Mouse (Mus musculus): ENCODE measurements around the gene Zfp575. TPM values are rescaled to one million over a fixed set of nuclear protein-coding genes. Genes with fewer than 3 reads are reported as not detected.

Zfp575 gene
- total RNA-seq, 1 experiment: 0.22 TPM

DNA sequence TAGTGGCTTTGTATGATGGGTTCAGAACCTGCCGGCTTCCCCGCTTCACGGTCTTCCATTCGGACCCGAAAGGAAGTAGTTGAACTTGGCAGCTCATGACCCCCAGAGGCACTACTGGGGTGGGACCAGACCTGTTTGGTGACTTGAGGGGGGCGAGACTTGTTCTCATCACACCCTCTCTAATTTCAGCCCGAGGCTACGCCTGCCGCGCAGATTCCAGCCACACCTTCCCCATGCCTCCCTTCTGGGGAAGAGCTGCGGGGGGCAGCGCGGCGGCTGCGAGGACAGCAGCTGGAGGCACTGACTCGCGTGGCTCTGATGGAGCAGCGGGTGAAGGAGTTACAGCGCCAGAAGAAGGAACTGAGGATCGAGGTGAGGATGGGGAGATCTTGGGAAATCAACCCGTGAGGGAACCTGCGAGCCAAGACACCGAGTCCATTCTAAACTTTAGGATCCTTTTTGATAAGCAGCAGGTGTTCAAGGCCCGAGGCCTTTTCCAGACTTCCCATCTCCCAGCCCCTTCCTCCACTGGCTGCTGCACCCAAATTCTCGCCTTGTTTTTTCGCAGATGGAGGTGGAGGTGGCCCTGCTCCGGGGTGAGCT lies 25.0 kb upstream of the Zfp575 start:
- Histone ChIP-seq H3K4me1 (ENCODE audit: control insufficient read depth in 2 of 2, insufficient read depth in 2 of 2, low read length in 2 of 2, poor library complexity in 1 of 2) (peaks cover 0 to 12% of the 10 kb centered on the region in 2 experiments; a peak in 2 of 4 replicates), H3K36me3 (ENCODE audit: control insufficient read depth, insufficient read depth, low read length, poor library complexity, severe bottlenecking) (no peaks in the 10 kb centered on the region), H3K9me3 (ENCODE audit: control insufficient read depth, insufficient read depth, low read depth, low read length) (no peaks in the 10 kb centered on the region), H3K9ac (ENCODE audit: insufficient read depth, low read depth, low read length, poor library complexity, severe bottlenecking) (no peak overlapping the region), H3K4me3 (ENCODE audit: insufficient read depth in 1 of 2, low read depth in 1 of 2, low read length in 2 of 2, poor library complexity in 1 of 2, severe bottlenecking in 1 of 2) (0 out of 4 replicates have a peak overlapping the region, but pooled peaks of 1 of the 2 experiments have one; percentile 0), H3K27ac (ENCODE audit: insufficient read depth, low read depth, low read length, poor library complexity, severe bottlenecking) (no peak overlapping the region)
- TF ChIP-seq MAFK (IDR thresholded peaks at IDR 0.05; ENCODE audit: insufficient read depth, low read depth, low read length) (no peak), CHD2 (IDR thresholded peaks at IDR 0.05; ENCODE audit: low read depth, low read length) (no peak)
- no peak for DNase-seq (ENCODE audit: low read depth, low spot score)
- in situ Hi-C loops (cut with MboI; ENCODE audit: low sequenced_read_pairs in 2 of 2, unreplicated experiment in 2 of 2): loop anchor here in 1 of 2 experiments (25.0 kb wide), 1 partner anchor 350 kb away; the partner anchor contains the start of gene Rabac1

DNA sequence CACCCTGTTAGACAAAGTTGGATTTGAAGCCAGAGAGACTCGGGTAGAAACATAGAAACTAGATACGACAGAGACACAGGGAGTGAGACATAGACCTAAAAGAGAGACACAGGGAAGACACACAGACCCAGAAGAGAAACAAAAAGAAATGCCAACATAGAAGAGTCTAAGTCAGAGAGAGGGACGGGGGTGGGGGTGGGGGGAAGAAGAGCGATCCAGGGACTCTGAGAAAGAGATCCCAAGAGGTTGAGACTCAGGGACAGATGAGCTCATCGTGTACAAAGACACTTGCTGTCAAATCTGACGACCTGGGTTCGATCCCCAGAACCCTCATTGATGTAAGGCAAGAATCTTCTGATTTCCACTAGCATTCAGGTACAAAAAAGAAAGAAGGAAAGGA lies 24.3 kb upstream of the Zfp575 start:
- Histone ChIP-seq H3K4me1 (ENCODE audit: control insufficient read depth in 2 of 2, insufficient read depth in 2 of 2, low read length in 2 of 2, poor library complexity in 1 of 2) (peaks cover 0 to 12% of the 10 kb centered on the region in 2 experiments; a peak in 2 of 4 replicates), H3K9ac (ENCODE audit: insufficient read depth, low read depth, low read length, poor library complexity, severe bottlenecking) (no peak overlapping the region), H3K36me3 (ENCODE audit: control insufficient read depth, insufficient read depth, low read length, poor library complexity, severe bottlenecking) (no peaks in the 10 kb centered on the region; the same call in 1 of the 2 replicates), H3K4me3 (ENCODE audit: insufficient read depth in 1 of 2, low read depth in 1 of 2, low read length in 2 of 2, poor library complexity in 1 of 2, severe bottlenecking in 1 of 2) (no peak overlapping the region), H3K9me3 (ENCODE audit: control insufficient read depth, insufficient read depth, low read depth, low read length) (no peaks in the 10 kb centered on the region), H3K27ac (ENCODE audit: insufficient read depth, low read depth, low read length, poor library complexity, severe bottlenecking) (no peak overlapping the region)
- TF ChIP-seq MAFK (IDR thresholded peaks at IDR 0.05; ENCODE audit: insufficient read depth, low read depth, low read length) (no peak), ZNF384 (IDR thresholded peaks at IDR 0.05; ENCODE audit: low read depth, low read length) (no peak), HCFC1 (IDR thresholded peaks at IDR 0.05; ENCODE audit: borderline replicate concordance, insufficient read depth, low read length) (no peak), CHD2 (IDR thresholded peaks at IDR 0.05; ENCODE audit: low read depth, low read length) (no peak), ZC3H11A (IDR thresholded peaks at IDR 0.05; ENCODE audit: borderline replicate concordance, low read depth, low read length) (no peak)
- in situ Hi-C loops (cut with MboI; ENCODE audit: low sequenced_read_pairs in 2 of 2, unreplicated experiment in 2 of 2): loop anchor here in 1 of 2 experiments (25.0 kb wide), 1 partner anchor 351 kb away; the partner anchor contains the start of gene Rabac1
- no peak for DNase-seq (ENCODE audit: low read depth, low spot score)

DNA sequence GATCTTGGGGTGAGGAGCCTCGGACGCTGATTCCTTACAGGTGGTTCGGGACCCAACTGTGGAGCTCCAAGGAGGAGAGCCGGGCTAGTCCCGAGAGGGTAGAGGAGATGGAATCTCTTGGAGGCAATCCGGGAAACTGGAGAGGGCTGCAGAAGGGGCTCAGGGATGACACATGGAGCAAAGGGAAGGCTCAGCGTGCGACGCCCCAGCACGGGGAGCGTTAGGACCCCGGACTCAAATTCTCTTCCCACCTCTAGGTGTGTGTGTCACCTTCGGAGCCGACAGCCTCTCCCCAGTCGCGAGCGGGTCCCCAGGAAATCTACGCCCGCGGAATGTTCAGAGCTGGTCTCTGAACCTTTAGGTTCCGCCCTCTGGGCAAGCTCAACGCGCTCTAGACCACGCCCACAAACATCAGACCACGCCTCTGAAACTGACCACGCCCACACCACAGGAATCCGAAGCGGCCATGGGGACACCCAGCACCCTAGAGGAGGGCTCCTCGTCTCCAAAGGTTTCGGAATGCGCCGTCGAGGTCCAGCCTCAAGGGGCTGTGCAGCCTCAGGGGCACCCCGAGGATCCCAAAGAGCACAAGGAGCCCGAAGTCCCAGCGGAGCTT lies 23.5 kb upstream of the Zfp575 start:
- no peak for TF ChIP-seq ZNF384 (IDR thresholded peaks at IDR 0.05; ENCODE audit: low read depth, low read length)
- no peak for TF ChIP-seq MAFK (IDR thresholded peaks at IDR 0.05; ENCODE audit: insufficient read depth, low read depth, low read length)
- TF ChIP-seq CHD2 (IDR thresholded peaks at IDR 0.05; ENCODE audit: low read depth, low read length): no peak
- no peak for TF ChIP-seq ZC3H11A (IDR thresholded peaks at IDR 0.05; ENCODE audit: borderline replicate concordance, low read depth, low read length)
- Histone ChIP-seq H3K27ac (ENCODE audit: insufficient read depth, low read depth, low read length, poor library complexity, severe bottlenecking) (no peak overlapping the region), H3K4me1 (ENCODE audit: control insufficient read depth in 2 of 2, insufficient read depth in 2 of 2, low read length in 2 of 2, poor library complexity in 1 of 2) (peaks cover 0 to 12% of the 10 kb centered on the region in 2 experiments; a peak in 2 of 4 replicates), H3K9me3 (ENCODE audit: control insufficient read depth, insufficient read depth, low read depth, low read length) (no peaks in the 10 kb centered on the region), H3K4me3 (ENCODE audit: insufficient read depth in 1 of 2, low read depth in 1 of 2, low read length in 2 of 2, poor library complexity in 1 of 2, severe bottlenecking in 1 of 2) (peak overlapping the region; percentile 45 to 68), H3K36me3 (ENCODE audit: control insufficient read depth, insufficient read depth, low read length, poor library complexity, severe bottlenecking) (no peaks in the 10 kb centered on the region; the same call in 1 of the 2 replicates), H3K9ac (ENCODE audit: insufficient read depth, low read depth, low read length, poor library complexity, severe bottlenecking) (peak overlapping the region; percentile 10)
- in situ Hi-C loops (cut with MboI; ENCODE audit: low sequenced_read_pairs in 2 of 2, unreplicated experiment in 2 of 2): loop anchor here in 1 of 2 experiments (25.0 kb wide), 1 partner anchor 351 kb away; the partner anchor contains the start of gene Rabac1
- DNase-seq (ENCODE audit: low read depth, low spot score): peak; percentile 86

DNA sequence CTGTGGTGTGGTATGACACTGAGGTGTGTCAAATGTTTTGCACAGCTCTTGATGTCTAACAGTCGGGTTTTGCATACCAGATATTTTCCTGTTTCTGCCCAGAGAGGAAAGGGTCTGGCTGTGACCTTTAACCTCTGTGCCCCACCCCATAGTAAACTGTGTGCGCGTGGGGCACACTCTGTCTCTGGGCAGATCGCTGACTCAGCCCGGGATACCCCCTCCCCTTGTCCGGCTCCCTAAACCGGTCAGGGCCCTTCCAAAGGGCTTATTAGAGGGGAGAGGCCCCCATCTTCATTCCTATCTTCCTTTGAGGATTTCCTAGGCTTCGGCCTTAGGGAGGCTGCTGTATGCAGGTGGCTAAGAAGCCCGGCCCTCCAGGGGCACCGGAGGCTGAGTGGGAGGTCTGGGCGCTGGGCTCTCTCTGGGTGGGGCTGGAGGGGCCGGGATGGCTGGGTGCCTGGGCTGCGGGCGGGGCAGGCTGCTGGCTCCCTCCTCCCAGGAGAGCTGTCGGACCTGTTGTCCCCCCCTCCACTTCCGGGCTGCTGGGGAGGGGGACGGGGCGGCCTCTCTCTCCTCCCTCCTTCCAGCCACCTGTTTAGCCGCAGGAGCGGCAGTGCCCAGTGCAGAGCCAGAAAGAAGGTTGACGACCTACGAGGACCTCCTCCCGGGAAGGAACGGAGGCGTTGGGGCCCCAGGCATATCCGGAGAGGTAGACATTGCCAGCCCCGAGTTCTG lies 22.9 kb upstream of the Zfp575 start, which contains the start of gene Phldb3:
Phldb3 (plus strand) TSS at position 620 of the 735 bp plus-strand sequence.
- Histone ChIP-seq H3K36me3 (ENCODE audit: control insufficient read depth, insufficient read depth, low read length, poor library complexity, severe bottlenecking) (no peaks in the 10 kb centered on the region; the same call in 1 of the 2 replicates), H3K9me3 (ENCODE audit: control insufficient read depth, insufficient read depth, low read depth, low read length) (no peaks in the 10 kb centered on the region), H3K9ac (ENCODE audit: insufficient read depth, low read depth, low read length, poor library complexity, severe bottlenecking) (peak within 1 kb of the TSS; percentile 10), H3K4me3 (ENCODE audit: insufficient read depth in 1 of 2, low read depth in 1 of 2, low read length in 2 of 2, poor library complexity in 1 of 2, severe bottlenecking in 1 of 2) (peak within 1 kb of the TSS; percentile 45 to 68), H3K27ac (ENCODE audit: insufficient read depth, low read depth, low read length, poor library complexity, severe bottlenecking) (no peak within 1 kb of the TSS), H3K4me1 (ENCODE audit: control insufficient read depth in 2 of 2, insufficient read depth in 2 of 2, low read length in 2 of 2, poor library complexity in 1 of 2) (peaks cover 0 to 12% of the 10 kb centered on the region in 2 experiments; a peak in 2 of 4 replicates)
- in situ Hi-C loops (cut with MboI; ENCODE audit: low sequenced_read_pairs in 2 of 2, unreplicated experiment in 2 of 2): loop anchor here in 1 of 2 experiments (25.0 kb wide), 1 partner anchor 352 kb away; the partner anchor contains the start of gene Rabac1
- 0 out of 2 replicates have a peak, but pooled peaks have one; percentile 30 for TF ChIP-seq MAFK (IDR thresholded peaks at IDR 0.05; ENCODE audit: insufficient read depth, low read depth, low read length)
- TF ChIP-seq CHD2 (IDR thresholded peaks at IDR 0.05; ENCODE audit: low read depth, low read length): no peak
- no peak for DNase-seq (ENCODE audit: low read depth, low spot score)

All from ES-E14 (cell line).